Mouse (Mus musculus): Measurements from ENCODE around the gene Exoc4.

GRCm38 (mm10) chr6:33972801-33973200 is 723.9 kb downstream of the Exoc4 start:
- TF ChIP-seq CTCF (IDR thresholded peaks at IDR 0.05; ENCODE audit: low read depth, low read length) (no peak), TAL1 (conservative IDR thresholded peaks at IDR 0.05; ENCODE audit: low read depth, low read length) (no peak), GATA2 (IDR thresholded peaks at IDR 0.05; ENCODE audit: borderline replicate concordance, low read depth, low read length) (no peak), GATA1 (IDR thresholded peaks at IDR 0.05; ENCODE audit: borderline replicate concordance, low read length) (no peak), POLR2AphosphoS5 (IDR thresholded peaks at IDR 0.05; ENCODE audit: insufficient replicate concordance, low read depth, low read length) (no peak)

Data from G1E (cell line).